Mouse (Mus musculus): Measurements from ENCODE around the gene Vars. TPM values are rescaled to one million over a fixed set of nuclear protein-coding genes. Genes with fewer than 3 reads are reported as not detected.
"Not testable (repeated sequence)": the region's sequence is repeated elsewhere in the genome, so short reads cannot be mapped to it uniquely, and the experiment has no call there.

Vars gene
- total RNA-seq, 2 experiments from 2014 or later, result 52.9 to 55.9 TPM

DNA sequence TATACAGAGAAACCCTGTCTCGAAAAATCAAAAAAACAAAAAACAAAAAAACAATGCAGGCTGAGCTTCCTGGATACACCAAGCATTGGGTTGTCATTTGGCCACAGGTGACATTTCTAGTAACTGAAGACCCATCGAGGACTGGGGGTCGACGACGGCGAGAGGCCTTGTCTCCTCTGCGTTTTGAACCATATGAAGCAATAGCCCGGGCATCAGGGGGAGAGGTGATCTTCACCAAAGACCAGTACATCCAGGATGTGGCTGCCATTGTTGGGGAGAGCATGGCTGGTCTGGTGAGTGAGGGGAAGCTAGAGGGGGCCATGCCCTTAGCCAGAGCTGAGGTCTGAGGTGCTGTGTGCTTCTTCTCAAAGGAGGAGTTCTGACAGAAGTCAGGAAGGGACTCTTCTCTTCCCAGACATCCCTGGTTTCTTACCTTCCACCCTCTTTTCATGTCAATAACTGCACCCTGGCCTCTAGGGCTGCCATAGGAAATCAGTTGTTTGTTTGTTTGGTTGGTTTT, 21.8 kb downstream of the Vars start:
- DNase-seq (ENCODE audit: low spot score in 2 of 2), result no peak

DNA sequence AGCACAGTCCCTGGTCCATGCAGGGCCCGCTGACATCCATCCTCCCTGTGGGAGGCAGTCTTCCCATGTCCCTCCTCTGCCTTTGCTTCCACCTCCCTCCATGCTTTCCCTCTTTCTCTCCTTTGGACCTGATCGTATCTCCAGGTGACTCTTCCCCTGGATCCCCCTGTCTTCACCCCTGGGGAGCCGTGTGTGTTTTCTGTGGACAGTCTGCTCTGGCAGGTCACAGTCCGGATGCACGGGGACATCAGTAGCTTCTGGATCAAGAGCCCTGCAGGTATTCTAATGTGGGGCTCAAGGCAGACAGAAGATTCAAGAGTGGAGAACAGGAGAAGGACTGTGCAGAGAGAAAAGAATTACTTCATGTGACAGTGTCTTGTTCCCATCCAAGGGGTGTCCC, 22.4 kb downstream of the Vars start:
- DNase-seq (ENCODE audit: low spot score in 2 of 2), result no peak

- no peak for DNase-seq (ENCODE audit: low spot score in 2 of 2)
These were observed 23.0 kb downstream of the Vars start for GRCm38 (mm10) chr17:35023756-35024155.

DNA sequence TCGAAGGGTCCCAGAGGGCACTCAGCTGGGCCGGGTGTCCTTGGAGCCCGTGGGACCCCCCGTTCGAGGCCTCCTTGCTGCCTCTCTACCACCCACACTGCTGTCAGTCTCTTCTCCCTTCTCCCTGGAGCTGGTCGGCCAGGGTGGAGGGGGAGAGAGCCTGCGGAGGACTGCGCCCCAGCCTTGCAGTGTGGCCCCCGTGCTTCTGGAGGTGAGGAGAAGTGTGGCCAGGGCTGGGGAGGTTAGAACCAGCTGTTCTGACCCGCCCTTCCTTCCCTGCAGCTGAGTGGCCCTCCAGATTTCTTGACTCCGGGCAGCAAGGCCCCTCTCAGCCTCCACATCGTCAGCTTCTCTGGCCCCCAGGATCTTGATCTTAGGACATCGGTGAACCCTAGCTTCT, 23.5 kb downstream of the Vars start:
- DNase-seq (ENCODE audit: low spot score in 2 of 2), result no peak

- no peak for DNase-seq (ENCODE audit: low spot score in 2 of 2)
These were observed 24.1 kb downstream of the Vars start for GRCm38 (mm10) chr17:35024691-35025488.

DNA sequence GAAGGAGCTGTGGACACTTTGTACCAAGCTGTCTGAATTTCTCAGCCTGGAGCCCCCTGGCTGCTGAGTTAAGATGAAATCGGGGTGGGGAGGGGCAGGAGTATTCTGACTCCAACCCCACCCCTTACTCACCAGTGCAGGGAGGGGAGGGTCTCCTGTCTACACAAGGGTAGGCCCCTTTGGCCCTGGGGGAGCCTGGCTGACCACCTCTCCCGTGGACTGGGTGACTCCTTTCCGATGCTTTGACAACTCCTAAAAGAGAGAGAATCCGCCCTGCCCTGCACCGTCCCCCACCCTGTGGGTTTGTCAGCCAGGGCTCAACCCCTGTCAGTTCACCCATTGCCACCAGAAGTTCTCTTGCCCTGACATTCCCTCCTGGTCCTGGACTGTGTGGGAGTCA, 25.4 kb downstream of the Vars start:
- no peak for DNase-seq (ENCODE audit: low spot score in 2 of 2)

GRCm38 (mm10) chr17:35027277-35028068, 26.7 kb downstream of the Vars start, which contains the start of gene Sapcd1:
Sapcd1 (minus strand) TSS chr17:35028016.
- peak; percentile 52 to 62 for DNase-seq (ENCODE audit: low spot score in 2 of 2)

DNA sequence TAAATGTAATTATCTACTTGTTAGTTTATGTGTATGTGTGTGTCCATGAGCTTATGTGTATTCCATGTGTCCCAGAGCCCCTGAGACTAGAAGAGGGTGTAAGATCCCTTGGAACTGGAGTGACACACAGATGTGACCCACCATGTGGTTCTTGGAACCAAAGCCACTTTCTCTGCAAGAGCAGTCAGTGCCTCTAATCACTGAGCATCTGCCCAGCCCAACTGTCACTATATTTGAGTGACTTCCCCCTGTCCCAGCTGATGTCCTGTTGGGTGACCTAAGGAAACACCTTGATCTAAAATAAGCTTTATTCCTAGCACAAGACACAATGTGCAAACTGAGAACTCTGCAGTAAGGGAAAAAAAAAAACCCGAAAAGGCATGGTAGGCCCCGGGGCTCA, 27.5 kb downstream of the Vars start:
- DNase-seq (ENCODE audit: low spot score in 2 of 2), result no peak

GRCm38 (mm10) chr17:35029691-35030532, 29.1 kb downstream of the Vars start:
- DNase-seq (ENCODE audit: low spot score in 2 of 2), result no peak

GRCm38 (mm10) chr17:35031272-35031671, 30.5 kb downstream of the Vars start:
- no peak for DNase-seq (ENCODE audit: low spot score in 2 of 2)

DNA sequence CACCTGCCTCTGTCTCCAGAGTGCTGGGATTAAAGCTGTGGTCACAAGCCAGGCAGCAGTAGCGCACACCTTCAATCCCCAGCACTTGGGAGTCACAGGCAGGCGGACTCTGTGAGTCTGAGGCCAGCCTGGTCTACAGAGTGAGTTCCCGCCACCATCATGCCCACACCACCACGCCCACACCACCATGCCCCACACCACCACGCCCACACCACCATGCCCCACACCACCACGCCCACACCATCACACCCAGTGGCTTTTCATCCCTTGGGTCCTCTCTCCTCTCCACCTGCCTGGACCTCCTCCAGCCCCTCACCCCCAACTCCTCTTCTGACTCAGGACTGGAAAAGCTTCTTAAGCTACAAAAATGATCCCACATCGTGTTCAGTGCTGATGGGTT, 31.1 kb downstream of the Vars start:
- DNase-seq (ENCODE audit: low spot score in 2 of 2), result no peak

DNA sequence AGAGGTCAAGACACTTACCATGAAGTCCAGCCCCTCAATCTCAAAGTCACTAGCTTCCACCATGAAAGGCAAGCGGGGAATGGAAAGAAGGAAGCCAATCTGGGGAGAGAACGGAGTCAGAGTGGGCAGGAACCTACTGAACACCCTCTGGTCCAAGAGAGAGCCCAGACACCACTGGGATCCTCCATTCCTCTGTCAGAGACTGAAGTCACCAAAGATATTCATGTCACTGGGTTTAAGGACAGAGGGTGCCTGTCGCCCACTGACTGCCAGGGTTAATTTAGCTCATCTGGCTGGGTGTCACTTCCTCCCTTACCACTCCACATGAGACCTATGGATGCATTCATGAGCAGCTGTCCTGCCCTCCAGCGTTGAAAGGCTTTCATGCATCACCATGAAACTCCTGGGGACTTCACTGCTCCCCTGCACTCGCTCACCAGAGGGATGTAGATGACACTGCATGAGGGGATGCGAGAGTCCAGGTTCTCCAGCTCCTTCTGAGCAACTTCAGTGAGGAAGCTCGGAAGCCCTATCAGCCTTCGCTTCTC, 31.6 kb downstream of the Vars start:
- DNase-seq (ENCODE audit: low spot score in 2 of 2), result no peak

- not testable (repeated sequence) for DNase-seq (ENCODE audit: low spot score in 2 of 2)
These were observed 32.9 kb downstream of the Vars start for GRCm38 (mm10) chr17:35033703-35034102.

DNA sequence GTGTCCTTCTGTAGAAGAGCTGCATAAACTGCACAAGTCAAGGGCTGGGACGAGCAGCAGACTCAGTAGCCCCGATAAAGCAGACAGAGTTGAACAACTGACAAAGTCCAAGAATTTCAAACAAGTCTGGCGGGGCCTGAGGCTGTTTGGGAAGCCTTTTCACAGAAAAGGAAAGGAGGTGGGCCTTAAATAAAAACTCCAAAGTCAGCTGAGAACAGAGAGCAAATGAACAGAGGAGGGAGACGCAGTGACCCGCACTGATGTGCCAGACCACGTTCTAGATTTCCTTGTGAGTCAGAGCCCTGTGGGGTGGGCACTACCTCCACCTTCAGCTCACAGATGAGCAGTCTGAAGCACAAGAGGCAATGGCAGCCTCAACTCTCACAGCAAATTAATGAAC, 34.1 kb downstream of the Vars start:
- no peak for DNase-seq (ENCODE audit: low spot score in 2 of 2)

GRCm38 (mm10) chr17:35039121-35039873, 38.5 kb downstream of the Vars start:
- DNase-seq (ENCODE audit: low spot score in 2 of 2), result peak in 1 of 2 experiments; percentile 59

GRCm38 (mm10) chr17:35043794-35044193, 43.0 kb downstream of the Vars start:
- no peak for DNase-seq (ENCODE audit: low spot score in 2 of 2)

GRCm38 (mm10) chr17:35044904-35045806, 44.4 kb downstream of the Vars start:
- DNase-seq (ENCODE audit: low spot score in 2 of 2), result no peak

DNA sequence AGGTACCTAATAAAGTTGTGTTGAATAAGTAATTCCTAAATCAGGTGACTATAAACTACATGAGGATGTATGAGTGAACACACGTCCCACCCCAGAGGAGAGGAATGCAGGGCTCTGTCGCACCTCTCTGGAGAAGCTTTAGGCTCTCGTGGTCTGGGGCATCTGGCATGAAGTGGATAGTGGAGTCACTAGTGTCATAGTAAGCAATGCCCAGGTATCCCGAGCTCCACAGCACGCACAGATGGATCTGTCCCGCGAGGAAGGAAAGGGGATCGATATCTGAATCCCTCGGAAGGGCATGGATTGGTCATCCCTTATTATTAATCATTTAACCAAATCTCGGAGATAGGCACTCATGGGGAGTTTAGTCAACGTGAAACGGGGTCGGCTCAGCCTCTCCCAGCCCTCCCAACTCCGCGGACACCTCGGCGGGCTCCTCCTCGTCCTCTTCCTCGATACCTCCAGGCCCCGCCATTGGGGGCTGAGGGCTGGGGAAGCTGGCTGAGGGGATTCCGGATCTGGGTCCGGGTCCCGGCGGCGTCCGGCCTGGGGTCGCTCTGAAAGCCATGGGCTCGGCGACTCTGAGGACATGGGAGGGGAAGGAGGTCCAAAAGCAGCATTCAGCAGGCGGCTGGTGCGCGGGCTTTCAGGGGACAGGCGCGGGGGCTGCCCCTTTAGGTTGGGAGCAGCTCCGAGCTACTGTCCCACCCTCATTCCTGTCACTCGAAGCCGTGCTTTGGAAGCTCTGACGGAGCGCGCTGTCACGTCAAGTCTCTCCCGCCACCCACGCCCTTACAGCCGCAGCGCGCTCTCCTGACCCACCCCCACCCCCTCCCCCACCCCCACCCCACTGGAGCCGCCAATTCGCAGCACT, 45.3 kb downstream of the Vars start:
- DNase-seq (ENCODE audit: low spot score in 2 of 2), result no peak

All from layer of hippocampus, postnatal 14 days (tissue).